Mouse (Mus musculus) midbrain, postnatal 0 days (tissue): Measurements from ENCODE around the gene Zcchc18. TPM values are rescaled to one million over a fixed set of nuclear protein-coding genes. Genes with fewer than 3 reads are reported as not detected.

Experiments used
- ATAC-seq: fragments of 200-750 bp; cut with Nextera tagmentation; 2 replicates; pipeline ENCODE4 v1.8.0; 2017; ENCODE audit warnings: moderate number of reproducible peaks, mild to moderate bottlenecking, moderate TSS enrichment, moderate library complexity; ENCODE audit not compliant: low FRiP score
- DNase-seq: peaks from one replicate; pipeline ENCODE4 v3.0.0-alpha.2; 2015; ENCODE audit warnings: low spot score
- H3K27ac ChIP-seq: fragments of 300-500 bp; sonication (generic); 2 replicates; pipeline ENCODE4 v1.5.1; 2014; ENCODE audit warnings: low read depth, mild to moderate bottlenecking, low read length, mixed read lengths
- H3K27me3 ChIP-seq: fragments of 300-500 bp; sonication (generic); 2 replicates; pipeline ENCODE4 v1.6.1; 2014; ENCODE audit warnings: low read length, control low read depth, mixed read lengths; ENCODE audit not compliant: insufficient read depth
- H3K36me3 ChIP-seq: fragments of 300-500 bp; sonication (generic); 2 replicates; pipeline ENCODE4 v1.6.1; 2014; ENCODE audit warnings: low read length, control low read depth, mixed read lengths; ENCODE audit not compliant: insufficient read depth
- H3K4me1 ChIP-seq: fragments of 300-500 bp; sonication (generic); 2 replicates; pipeline ENCODE4 v1.6.1; 2014; ENCODE audit warnings: mild to moderate bottlenecking, control low read depth, antibody characterized with exemption, low read length, mixed read lengths; ENCODE audit not compliant: insufficient read depth
- H3K4me2 ChIP-seq: fragments of 300-500 bp; sonication (generic); 2 replicates; pipeline ENCODE4 v1.6.1; 2014; ENCODE audit warnings: low read depth, mild to moderate bottlenecking, low read length, mixed read lengths; ENCODE audit not compliant: poor library complexity, severe bottlenecking
- H3K4me3 ChIP-seq: fragments of 300-500 bp; sonication (generic); 2 replicates; pipeline ENCODE4 v1.5.1; 2014; ENCODE audit warnings: low read depth, mild to moderate bottlenecking, low read length, moderate library complexity
- H3K9ac ChIP-seq: fragments of 300-500 bp; sonication (generic); replicated peaks from 2 replicates; pipeline ENCODE4 v1.6.1; 2014; ENCODE audit warnings: mild to moderate bottlenecking, low read length, moderate library complexity, mixed read lengths; ENCODE audit not compliant: poor library complexity, severe bottlenecking
- H3K9me3 ChIP-seq: fragments of 300-500 bp; sonication (generic); 2 replicates; pipeline ENCODE4 v1.6.1; 2016; ENCODE audit warnings: low read length, control low read depth
- CTCF ChIP-seq: IDR thresholded peaks from 2 replicates; pipeline ENCODE4 v1.5.1; 2016; ENCODE audit warnings: antibody characterized with exemption, mild to moderate bottlenecking
- WGBS: fragments of 180-500 bp; shearing (Covaris S2); extraction: QIAGEN DNeasy Blood & Tissue Kit; methylation state at CpG from one replicate; pipeline ENCODE4 v1.1.7; 2014; 5-methylcytosine and 5-hydroxymethylcytosine counted together
- polyA plus RNA-seq: library from polyadenylated mRNA; unstranded; fragments of >200 nt; fragmentation: Nextera tagmentation; extraction: Ambion mirVana; gene quantifications from 2 replicates; pipeline ENCODE4 v1.2.1, GENCODE M21; 2015
- total RNA-seq: library from RNA; depleted of rRNA; stranded (reverse); fragments of >200 nt; gene quantifications from 2 replicates; pipeline ENCODE4 v1.2.3, GENCODE M21; 2014

Gene Zcchc18
- total and polyA plus RNA-seq, 2 experiments from 2014 or later = 196 to 602 TPM

GRCm38 (mm10) chrX:136978616-136979015 is 14.3 kb upstream of the Zcchc18 start:
- H3K9me3 ChIP-seq = no peaks in the 10 kb centered on the region
- no peak overlapping the region for H3K4me3 ChIP-seq
- H3K27ac ChIP-seq = no peak overlapping the region
- H3K27me3 ChIP-seq = no peaks in the 10 kb centered on the region
- no peak overlapping the region for H3K4me2 ChIP-seq
- H3K4me1 ChIP-seq = no peaks in the 10 kb centered on the region
- TF ChIP-seq CTCF = peak; percentile 71
- no peak overlapping the region for H3K9ac ChIP-seq
- ATAC-seq = no peak
- H3K36me3 ChIP-seq = no peaks in the 10 kb centered on the region
- DNase-seq = peak; percentile 22

- no peaks in the 10 kb centered on the region for H3K9me3 ChIP-seq
- H3K27ac ChIP-seq = no peak overlapping the region
- ATAC-seq (no peak), DNase-seq (no peak)
- no peaks in the 10 kb centered on the region for H3K27me3 ChIP-seq
- no peak overlapping the region for H3K9ac ChIP-seq
- no peak for TF ChIP-seq CTCF
- no peak overlapping the region for H3K4me3 ChIP-seq
- no peak overlapping the region for H3K4me2 ChIP-seq
- H3K36me3 ChIP-seq = no peaks in the 10 kb centered on the region
- no peaks in the 10 kb centered on the region for H3K4me1 ChIP-seq
Measured at GRCm38 (mm10) chrX:136986039-136986438, 6.9 kb upstream of the Zcchc18 start.

GRCm38 (mm10) chrX:136991274-136991673 is 1.7 kb upstream of the Zcchc18 start:
- H3K4me1 ChIP-seq = no peaks in the 10 kb centered on the region
- H3K36me3 ChIP-seq = no peaks in the 10 kb centered on the region
- ATAC-seq (no peak), DNase-seq (peak; percentile 28)
- peak overlapping the region; percentile 44; the same call in 1 of the 2 replicates for H3K4me3 ChIP-seq
- H3K4me2 ChIP-seq = peak overlapping the region; percentile 51
- no peaks in the 10 kb centered on the region for H3K27me3 ChIP-seq
- H3K27ac ChIP-seq = no peak overlapping the region
- no peaks in the 10 kb centered on the region for H3K9me3 ChIP-seq
- H3K9ac ChIP-seq = no peak overlapping the region
- no peak for TF ChIP-seq CTCF
- 48% methylated on average over 2 of the region's 2 CpGs for WGBS

- Histone ChIP-seq H3K27me3 (no peaks in the 10 kb centered on the region), H3K9me3 (no peaks in the 10 kb centered on the region), H3K4me2 (peak overlapping the region; percentile 51), H3K27ac (peak overlapping the region; percentile 91), H3K4me3 (peak overlapping the region; percentile 44), H3K9ac (peak overlapping the region; percentile 61), H3K4me1 (no peaks in the 10 kb centered on the region), H3K36me3 (no peaks in the 10 kb centered on the region)
- peak; percentile 45 for DNase-seq
- no peak for TF ChIP-seq CTCF
- peak; percentile 70 for ATAC-seq
- 24% methylated on average over 19 of the region's 19 CpGs for WGBS
Measured at GRCm38 (mm10) chrX:136992191-136992965, 577 bp upstream of the Zcchc18 start.

GRCm38 (mm10) chrX:136993641-136994040 is 686 bp downstream of the Zcchc18 start:
- Histone ChIP-seq H3K4me3 (peak overlapping the region; percentile 44), H3K4me2 (peak overlapping the region; percentile 51), H3K27me3 (no peaks in the 10 kb centered on the region), H3K27ac (peak overlapping the region; percentile 91), H3K9me3 (no peaks in the 10 kb centered on the region), H3K36me3 (no peaks in the 10 kb centered on the region), H3K9ac (peak overlapping the region; percentile 74), H3K4me1 (no peaks in the 10 kb centered on the region)
- ATAC-seq (peak; percentile 21; the same call in 1 of the 2 replicates), DNase-seq (peak; percentile 50)
- TF ChIP-seq CTCF = no peak
- WGBS = 32% methylated on average over 14 of the region's 14 CpGs

GRCm38 (mm10) chrX:136996256-136996655 is 3.3 kb downstream of the Zcchc18 start:
- WGBS = 83% methylated on average over 2 of the region's 2 CpGs
- ATAC-seq = no peak
- Histone ChIP-seq H3K9me3 (no peaks in the 10 kb centered on the region), H3K27me3 (no peaks in the 10 kb centered on the region), H3K36me3 (no peaks in the 10 kb centered on the region), H3K4me2 (no peak overlapping the region), H3K4me3 (no peak overlapping the region), H3K9ac (no peak overlapping the region), H3K27ac (no peak overlapping the region), H3K4me1 (no peaks in the 10 kb centered on the region)
- DNase-seq = no peak
- TF ChIP-seq CTCF = no peak
